Mouse (Mus musculus) c-Kit-negative CD71-positive TER-119-positive erythroid progenitor cells, embryonic 14.5 days (primary cell): ENCODE measurements around the gene Hmcn2.

Experiments used
- DNase-seq: peaks from one replicate; pipeline ENCODE4 v3.0.0-alpha.2; 2013; ENCODE audit warnings: low read depth, low spot score

The Hmcn2 gene

DNA sequence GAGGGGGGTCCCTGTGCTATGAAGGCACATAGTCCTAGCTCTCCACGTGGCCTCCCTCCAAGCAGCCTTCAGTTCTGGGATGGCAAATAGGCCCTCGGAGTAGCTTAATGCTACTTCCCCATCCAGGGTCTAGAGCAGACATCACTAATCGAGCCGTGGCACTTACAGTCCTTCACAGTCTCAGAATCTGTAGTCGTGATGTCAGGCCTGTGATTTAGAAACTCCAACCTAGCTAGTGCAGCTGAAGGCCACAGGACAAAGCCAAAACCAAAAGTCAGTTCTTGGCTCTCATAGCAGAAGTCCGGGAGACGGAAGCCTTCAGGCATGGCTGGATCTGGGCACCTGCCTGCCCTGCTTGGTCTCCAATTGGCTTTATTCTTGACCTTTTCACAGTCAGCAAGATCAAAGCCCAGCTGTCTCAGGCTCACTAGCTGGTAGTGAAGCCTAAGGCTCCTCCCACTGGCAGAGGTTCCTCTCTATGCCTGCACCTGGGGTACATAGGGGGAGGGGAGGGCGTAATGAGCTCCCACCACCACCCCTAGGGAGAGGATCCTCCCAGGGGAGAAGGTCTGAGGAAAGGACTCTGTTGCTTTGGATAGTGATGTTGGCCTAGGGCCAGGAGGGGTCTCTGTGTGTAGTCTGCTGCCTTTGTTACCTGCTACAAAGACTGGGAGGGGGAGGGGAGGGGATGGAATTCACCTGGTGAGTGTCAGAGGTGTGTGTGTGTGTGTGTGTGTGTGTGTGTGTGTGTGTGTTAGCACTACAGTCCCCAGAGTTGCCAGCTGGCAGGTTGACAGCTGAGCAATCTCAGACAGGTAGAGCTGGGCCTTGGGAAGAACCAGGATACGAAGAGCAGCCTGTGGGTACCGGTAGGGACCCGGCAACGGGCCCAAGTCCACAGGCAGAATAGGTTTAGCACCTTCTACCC, 163.3 kb downstream of the Hmcn2 start:
- DNase-seq = no peak

DNA sequence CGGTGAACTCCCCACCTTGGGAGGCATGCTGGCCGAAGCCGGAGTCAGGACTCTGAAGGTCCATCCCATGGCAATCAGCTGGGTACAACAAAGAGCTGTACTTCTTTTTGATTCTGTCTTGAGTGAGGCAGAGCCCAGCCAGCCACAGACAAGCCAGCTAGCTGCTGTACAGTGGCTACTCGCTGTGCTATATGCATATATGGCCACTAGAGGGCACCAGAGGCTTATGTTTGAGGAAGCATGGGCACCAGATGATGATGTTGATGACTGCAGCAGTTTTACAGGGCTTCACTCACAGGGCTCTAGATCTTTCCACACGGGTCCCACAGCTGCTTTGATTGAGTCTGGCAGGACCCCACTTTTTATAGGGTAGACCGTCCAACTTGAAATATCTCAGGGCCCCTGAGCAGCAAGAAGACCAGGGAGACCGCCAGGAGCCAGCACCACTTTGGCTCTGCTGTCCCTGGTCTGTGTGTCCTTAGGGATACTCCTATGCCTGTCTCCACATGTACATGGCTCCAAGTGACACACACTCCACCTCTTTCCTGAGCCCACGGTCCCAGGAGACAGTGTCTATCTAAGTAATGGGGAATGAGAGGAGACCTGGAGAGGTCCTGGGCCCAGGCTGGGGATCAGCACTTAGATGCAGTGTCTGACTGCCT, 168.8 kb downstream of the Hmcn2 start:
- DNase-seq = peak; percentile 63

GRCm38 (mm10) chr2:31484187-31484586, 170.0 kb downstream of the Hmcn2 start:
- no peak for DNase-seq

GRCm38 (mm10) chr2:31489166-31489565, 175.0 kb downstream of the Hmcn2 start:
- DNase-seq = no peak

DNA sequence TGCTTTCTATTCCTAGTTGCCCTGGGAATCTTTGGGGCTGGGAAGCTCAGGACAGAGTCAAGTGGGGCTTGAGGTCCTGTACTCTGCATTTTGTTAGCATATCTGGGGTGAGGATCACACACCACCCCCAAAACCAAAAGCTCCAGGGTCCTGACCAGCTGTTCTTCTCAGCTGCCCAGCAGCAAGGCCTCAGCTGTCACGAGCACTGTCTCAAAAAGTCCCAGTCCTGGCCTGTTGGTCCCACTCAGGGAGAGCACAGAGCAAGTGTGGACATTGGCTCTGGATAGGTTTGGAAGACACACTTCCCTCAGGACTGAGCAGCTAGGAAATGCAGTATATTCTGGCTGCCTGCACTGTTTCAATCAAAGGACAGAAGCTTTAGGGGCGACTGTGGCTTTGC, 176.3 kb downstream of the Hmcn2 start:
- no peak for DNase-seq

DNA sequence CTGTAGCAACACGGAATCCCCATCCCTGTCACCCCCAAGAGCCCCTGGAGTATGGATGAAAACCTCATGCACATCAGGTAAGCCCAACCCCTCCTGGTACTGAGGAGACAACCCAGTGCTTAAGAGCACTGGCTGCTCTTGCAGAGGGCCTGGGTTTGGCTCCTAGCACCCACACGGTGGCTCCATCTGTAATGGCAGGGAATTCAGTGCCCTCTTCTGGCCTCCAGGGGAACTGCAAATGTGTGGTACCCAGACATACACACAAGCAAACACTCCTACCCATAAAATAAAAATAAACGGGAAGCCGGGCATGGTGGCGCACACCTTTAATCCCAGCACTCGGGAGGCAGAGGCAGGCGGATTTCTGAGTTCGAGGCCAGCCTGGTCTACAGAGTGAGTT, 178.1 kb downstream of the Hmcn2 start:
- DNase-seq = no peak

- DNase-seq = no peak
These were observed 179.0 kb downstream of the Hmcn2 start for GRCm38 (mm10) chr2:31493243-31493642.

DNA sequence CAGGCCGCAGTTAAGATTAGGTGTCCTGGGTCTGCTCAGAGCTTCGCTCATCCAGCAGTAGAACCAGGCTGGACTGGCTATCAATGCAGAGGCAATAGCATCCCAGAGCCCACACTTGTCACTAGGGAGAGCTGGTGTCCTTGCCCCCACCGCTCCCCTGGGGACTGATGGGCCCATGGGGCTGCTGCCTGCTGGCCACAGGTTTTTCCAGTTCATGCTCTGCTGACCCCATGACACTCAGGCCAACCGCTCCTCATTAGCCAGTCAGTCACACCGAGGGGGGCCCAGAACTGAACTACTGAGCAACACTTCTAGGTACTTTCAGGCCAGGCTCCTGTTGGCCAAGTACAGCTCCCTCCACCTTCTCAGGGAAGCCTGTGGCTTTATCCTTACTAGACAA, 180.1 kb downstream of the Hmcn2 start:
- DNase-seq = no peak

DNA sequence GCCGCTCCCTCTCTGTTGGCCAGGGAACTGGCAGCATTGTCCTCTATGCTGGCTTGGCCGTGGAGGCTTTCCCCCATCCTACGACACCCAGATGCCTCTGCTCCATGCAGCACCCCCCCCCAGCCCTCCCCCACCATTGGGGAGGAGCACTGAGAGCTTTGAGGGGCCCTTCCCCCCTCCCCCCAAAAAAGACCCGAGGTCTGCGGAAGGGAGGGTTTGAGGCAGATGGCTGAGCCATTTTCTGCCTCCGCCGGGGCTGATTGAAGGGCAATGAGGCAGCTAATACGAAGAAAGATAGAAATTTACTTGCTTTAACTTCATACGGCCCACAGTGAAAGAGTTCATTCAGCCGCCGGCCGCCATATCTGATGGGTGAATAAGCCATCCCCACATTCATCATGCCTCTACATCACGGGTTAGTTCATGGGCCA, 180.8 kb downstream of the Hmcn2 start:
- no peak for DNase-seq

GRCm38 (mm10) chr2:31496141-31496540, 181.9 kb downstream of the Hmcn2 start:
- DNase-seq = no peak

DNA sequence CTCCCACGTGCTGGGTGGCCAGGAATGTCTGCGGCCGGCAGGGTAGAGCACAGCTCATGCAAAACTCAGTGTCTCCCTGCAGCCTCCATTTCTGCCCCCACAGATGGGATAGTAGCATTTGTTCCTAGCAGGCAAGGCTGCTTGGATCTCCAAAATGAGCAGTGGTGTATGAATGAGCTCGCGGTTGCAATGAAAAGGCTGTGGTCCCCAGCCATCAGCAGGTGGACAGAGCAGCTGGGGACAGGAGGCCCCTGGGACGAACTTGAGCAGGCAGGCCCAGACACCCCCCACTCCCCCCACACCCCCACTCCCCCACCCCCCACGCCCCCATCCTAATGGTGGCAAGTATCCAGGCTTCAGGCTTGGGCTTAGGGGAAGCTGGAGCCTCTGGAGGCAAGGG, 182.9 kb downstream of the Hmcn2 start:
- DNase-seq = no peak

DNA sequence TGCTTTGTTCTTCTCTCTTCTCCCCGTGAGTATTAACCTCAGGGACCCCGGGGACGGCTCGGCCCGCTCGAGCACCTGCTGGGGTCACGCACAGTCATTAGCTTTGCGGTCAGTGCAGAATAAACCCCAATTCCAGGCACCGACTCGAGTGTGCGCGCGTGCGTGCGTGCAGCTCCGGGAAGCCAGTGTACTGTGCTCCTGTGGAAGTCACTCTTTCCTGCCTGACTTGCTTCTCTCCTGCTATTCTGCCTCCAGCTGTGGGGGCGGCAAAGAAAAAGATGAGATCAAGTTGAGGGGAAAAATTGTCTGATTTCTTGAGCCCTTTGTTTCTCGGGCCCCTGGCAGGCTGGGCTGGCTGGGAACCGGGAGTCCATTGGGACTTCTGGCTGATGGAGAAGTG, 183.4 kb downstream of the Hmcn2 start:
- no peak for DNase-seq

DNA sequence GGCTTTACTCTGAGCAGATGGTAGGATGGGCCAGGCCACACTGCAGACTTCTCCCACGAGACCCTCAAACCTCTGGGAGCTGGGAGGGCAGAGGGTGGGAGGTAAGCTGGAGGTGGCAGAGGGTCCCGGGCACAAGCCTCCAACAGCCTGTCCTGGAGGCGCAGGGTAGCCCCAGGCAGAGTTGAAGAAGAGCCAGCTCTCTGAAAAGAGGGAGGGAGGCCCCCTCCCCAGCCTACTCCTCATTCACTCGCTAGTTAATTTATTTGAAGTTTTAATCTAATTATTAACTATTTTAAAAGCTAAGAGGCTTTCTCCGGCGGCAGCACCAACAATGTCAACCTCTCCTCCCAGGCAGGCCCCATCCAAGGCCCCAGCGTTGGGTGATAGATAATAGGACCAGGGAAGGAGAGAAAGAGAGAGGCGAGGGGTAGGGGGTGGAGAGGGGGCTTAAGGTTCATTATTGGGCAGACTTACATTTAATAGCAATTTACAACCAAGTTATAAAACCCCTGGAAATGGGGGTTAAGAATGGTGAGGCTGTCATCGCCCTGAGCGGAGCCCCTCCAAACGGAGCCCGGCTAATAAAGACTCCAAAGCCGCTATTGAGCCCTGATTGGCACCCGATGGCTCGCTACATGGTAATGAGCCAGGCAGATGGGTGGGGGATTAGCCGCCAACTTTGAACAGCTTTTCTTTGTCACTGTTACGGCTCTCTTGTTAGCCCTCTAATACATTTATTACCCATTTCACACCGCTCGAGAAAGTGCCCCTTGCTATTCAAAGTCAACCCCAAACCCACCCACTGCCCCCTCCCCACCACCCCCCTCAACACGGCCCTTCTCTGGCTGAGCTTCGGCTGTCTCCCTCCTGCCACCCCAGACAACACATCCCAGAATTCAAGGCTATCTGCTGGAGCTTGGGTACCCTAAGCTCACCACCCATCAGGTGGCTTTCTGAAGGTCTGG, 185.4 kb downstream of the Hmcn2 start:
- no peak for DNase-seq

- DNase-seq = no peak
These were observed 186.3 kb downstream of the Hmcn2 start for GRCm38 (mm10) chr2:31500292-31501204.

- no peak for DNase-seq
These were observed 187.4 kb downstream of the Hmcn2 start for GRCm38 (mm10) chr2:31501448-31502130.

DNA sequence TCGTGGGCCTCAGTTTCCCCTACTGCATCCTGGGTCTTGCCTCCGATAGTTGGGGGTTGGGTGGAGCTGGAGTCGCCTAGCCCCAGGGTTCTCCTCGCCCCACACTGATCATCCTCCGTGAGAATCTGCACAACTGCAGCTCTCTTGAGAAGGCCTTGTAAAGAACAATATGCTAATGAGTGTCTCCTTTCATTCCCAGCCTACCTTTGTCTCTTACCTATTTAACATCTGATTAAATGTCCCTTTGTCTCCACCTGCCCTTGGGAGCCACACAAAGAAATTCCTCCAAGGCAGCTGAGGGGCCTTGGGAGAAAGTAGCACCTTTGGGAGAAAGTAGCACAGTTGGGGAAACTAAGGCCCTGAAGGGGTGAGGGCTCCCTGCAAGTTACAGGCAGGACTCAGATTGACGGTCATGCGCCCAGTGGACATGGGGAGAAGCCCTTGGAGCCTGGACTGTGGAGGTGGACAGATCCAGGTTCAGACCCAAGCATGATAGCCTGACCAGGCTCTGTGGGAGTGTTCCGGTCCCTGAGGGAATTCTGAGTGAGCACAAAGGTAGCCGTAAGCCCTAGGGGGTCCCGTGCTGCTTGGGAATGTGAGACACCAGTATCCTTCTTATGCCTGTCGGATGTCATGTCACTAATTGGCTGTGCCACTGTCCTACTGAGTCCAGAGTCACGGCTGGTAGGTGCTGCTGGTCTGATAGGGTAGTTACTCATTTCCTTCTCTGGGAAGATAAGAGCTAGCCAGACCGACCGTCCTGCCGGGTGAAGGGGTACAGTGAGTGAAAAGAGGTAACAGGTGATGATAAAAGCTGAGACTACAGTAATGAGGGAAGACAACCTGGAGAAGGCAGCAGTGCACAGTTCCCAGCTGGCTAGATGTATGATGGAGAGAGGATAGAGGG, 188.7 kb downstream of the Hmcn2 start:
- no peak for DNase-seq

- DNase-seq = no peak
These were observed 191.3 kb downstream of the Hmcn2 start for GRCm38 (mm10) chr2:31505472-31505871.

DNA sequence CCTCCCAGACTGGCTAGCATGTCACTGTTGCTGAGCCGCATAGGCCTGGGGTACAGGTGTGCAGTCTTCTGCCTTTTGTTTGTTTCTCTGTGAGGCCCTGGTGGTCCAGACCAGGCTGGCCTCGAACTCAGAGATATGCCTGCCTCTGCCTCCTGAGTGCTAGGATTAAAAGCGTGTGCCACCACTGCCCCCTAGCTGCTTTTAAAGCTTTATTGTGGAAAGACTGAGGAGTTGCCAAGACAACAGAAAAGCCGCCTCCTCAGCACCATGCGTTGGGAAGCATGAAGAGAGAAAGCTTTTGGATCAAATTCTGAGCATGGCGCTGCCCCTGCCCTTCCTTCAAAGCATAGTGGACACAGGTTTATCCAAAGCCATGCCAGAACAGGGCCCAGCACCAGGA, 194.6 kb downstream of the Hmcn2 start:
- DNase-seq = no peak
